Mouse (Mus musculus): Measurements from ENCODE around the gene Chn1.

DNA sequence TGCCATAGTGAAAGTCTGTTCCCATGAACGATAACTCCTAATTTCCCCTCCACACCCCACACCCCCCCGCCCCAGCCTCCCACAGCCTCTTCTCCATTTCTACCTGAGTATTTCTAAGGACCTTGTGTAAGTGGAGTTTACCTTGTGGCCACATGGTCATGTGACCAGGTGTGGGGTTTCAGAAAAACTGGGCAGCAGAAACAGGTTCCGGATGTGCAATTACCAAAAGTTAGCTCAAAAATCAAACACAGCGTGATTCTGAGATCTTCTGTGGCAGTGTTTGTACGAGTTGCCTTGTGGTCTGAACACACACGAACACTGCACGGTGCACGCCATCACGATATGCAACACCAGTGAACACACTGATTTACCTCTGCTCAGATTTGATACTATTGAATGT, 212.5 kb downstream of the Chn1 start:
- TF ChIP-seq POLR2A (IDR thresholded peaks at IDR 0.05; ENCODE audit: borderline replicate concordance, extremely low read depth, insufficient read depth, insufficient read length, poor library complexity, severe bottlenecking) (no peak), CTCF (IDR thresholded peaks at IDR 0.05; ENCODE audit: borderline replicate concordance, extremely low read depth, insufficient read depth, insufficient read length) (no peak)
